In the genomic region with DNA sequence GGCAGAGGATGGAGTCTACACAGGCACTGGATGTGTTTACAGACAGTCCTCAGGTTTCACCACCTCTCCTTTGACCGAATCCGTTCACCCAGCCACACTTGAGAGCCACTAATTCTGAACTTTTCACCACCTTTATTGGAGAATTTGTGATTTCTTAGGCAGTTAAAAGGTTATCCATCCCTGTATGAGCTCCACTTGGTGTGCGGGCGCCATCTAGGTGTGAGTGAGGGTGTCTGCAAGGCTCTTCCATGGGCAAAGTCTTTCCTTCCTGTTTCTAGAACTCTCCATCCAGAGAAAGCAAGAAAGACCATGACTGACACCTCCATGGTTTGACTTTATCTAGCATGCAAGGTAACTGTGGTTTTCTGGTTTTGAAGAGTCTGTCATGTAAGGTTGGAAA, we compare ENCODE assay signal across 8 mouse cellular contexts.
A peak's percentile ranks its signal among the peaks of the same experiment; 100 is the strongest.
DNase-seq lines count a peak whose midpoint lies in the region.

No protein-coding gene starts in this region.

- peak; percentile 44 to 59 for DNase-seq in heart, postnatal 14 days
- no peak for DNase-seq in heart, adult 9 months (ENCODE audit: low spot score in 2 of 2)
- peak; percentile 42 to 44 for DNase-seq in B cell, adult 2 months
- peak; percentile 66 for DNase-seq in adipocyte (ENCODE audit: low spot score)
- peak; percentile 31 to 60 for DNase-seq in frontal cortex, postnatal 36 days (ENCODE audit: low spot score in 2 of 2)
- DNase-seq in layer of hippocampus, postnatal 36 days = peak; percentile 23 to 39
- DNase-seq in retina, embryonic 14.5 days (ENCODE audit: low spot score) = peak; percentile 66
- no peak for DNase-seq in MN1 (ENCODE audit: low spot score)

- intact Hi-C loops in heart, postnatal 14 days (cut with DNase I) = loop anchor here (5.0 kb wide), 1 partner anchor 245 kb away; no protein-coding TSS in a partner anchor

Comparison
In these comparisons a context has a peak if more than half of its experiments do, and no peak if none do; other contexts are left out.
1. DNase-seq: peak in heart, postnatal 14 days (2 of 2), B cell, adult 2 months (2 of 2), adipocyte (single experiment), frontal cortex, postnatal 36 days (2 of 2), layer of hippocampus, postnatal 36 days (2 of 2) and retina, embryonic 14.5 days (single experiment); none in heart, adult 9 months (0 of 2) and MN1 (single experiment).